Mouse (Mus musculus): ENCODE results near the gene Irf9. TPM values are rescaled to one million over a fixed set of nuclear protein-coding genes. Genes with fewer than 3 reads are reported as not detected.
A peak's percentile ranks its signal among the peaks of the same experiment; 100 is the strongest.

Irf9 gene
- polyA plus RNA-seq, 1 experiment from 2014 or later, result 24.2 TPM

- H3K27me3 ChIP-seq, result no peaks in the 10 kb centered on the region
- CTCF ChIA-PET, result interaction anchor here (0.6 kb wide), 1 partner anchor 19 kb away, joined by 3 read pairs; no protein-coding TSS in a partner anchor
- ATAC-seq (peak; percentile 87), DNase-seq (ENCODE audit: low read depth, low spot score) (no peak)
- in situ Hi-C loops (cut with MboI; ENCODE audit: low pct_unique_long_range_greater_than_20kb), result no loop called here
- TF ChIP-seq CTCF (IDR thresholded peaks at IDR 0.05), result no peak
- POLR2A ChIA-PET, result no interaction called here
Measured at GRCm38 (mm10) chr14:55643060-55643907, 39.9 kb downstream of the Irf9 start, which contains the start of gene Tm9sf1. Tm9sf1 (minus strand) TSS chr14:55643806.

- CTCF ChIA-PET, result interaction anchor here (0.6 to 3.0 kb wide), 2 partner anchors 9 to 16 kb away, joined by 3 to 15 read pairs; partner anchors contain the start of genes Ipo4 and Mdp1
- no peak for DNase-seq (ENCODE audit: low read depth, low spot score)
- no peak for TF ChIP-seq CTCF (IDR thresholded peaks at IDR 0.05)
- H3K27me3 ChIP-seq, result no peaks in the 10 kb centered on the region
- in situ Hi-C loops (cut with MboI; ENCODE audit: low pct_unique_long_range_greater_than_20kb), result no loop called here
- ATAC-seq, result no peak
- POLR2A ChIA-PET, result interaction anchor here (0.7 kb wide), 1 partner anchor 9 kb away, joined by 3 read pairs; no protein-coding TSS in a partner anchor
Measured at GRCm38 (mm10) chr14:55644261-55644888, 41.0 kb downstream of the Irf9 start.

- in situ Hi-C loops (cut with MboI; ENCODE audit: low pct_unique_long_range_greater_than_20kb), result no loop called here
- ChIA-PET CTCF (interaction anchor here (1.1 kb wide), 1 partner anchor 21 kb away, joined by 5 read pairs; no protein-coding TSS in a partner anchor), POLR2A (interaction anchor here (0.9 kb wide), 1 partner anchor 8 kb away, joined by 4 read pairs; no protein-coding TSS in a partner anchor)
- no peak for ATAC-seq
- no peaks in the 10 kb centered on the region for H3K27me3 ChIP-seq
- no peak for TF ChIP-seq CTCF (IDR thresholded peaks at IDR 0.05)
- no peak for DNase-seq (ENCODE audit: low read depth, low spot score)
Measured at GRCm38 (mm10) chr14:55649884-55650283, 46.5 kb downstream of the Irf9 start, which contains the start of gene Tssk4. Tssk4 (plus strand) TSS chr14:55650184.

- in situ Hi-C loops (cut with MboI; ENCODE audit: low pct_unique_long_range_greater_than_20kb), result no loop called here
- H3K27me3 ChIP-seq, result no peaks in the 10 kb centered on the region
- ATAC-seq, result no peak
- TF ChIP-seq CTCF (IDR thresholded peaks at IDR 0.05), result no peak
- ChIA-PET CTCF (interaction anchor here (1.5 kb wide), 1 partner anchor 8 kb away, joined by 5 read pairs; the partner anchor contains the start of gene Mdp1), POLR2A (no interaction called here)
- no peak for DNase-seq (ENCODE audit: low read depth, low spot score)
Measured at GRCm38 (mm10) chr14:55651528-55651927, 48.2 kb downstream of the Irf9 start.

- DNase-seq (ENCODE audit: low read depth, low spot score), result no peak
- H3K27me3 ChIP-seq, result no peaks in the 10 kb centered on the region
- ATAC-seq, result no peak
- CTCF ChIA-PET, result interaction anchor here (1.3 kb wide), 1 partner anchor 10 kb away, joined by 3 read pairs; no protein-coding TSS in a partner anchor
- POLR2A ChIA-PET, result no interaction called here
- in situ Hi-C loops (cut with MboI; ENCODE audit: low pct_unique_long_range_greater_than_20kb), result no loop called here
- TF ChIP-seq CTCF (IDR thresholded peaks at IDR 0.05), result no peak
Measured at GRCm38 (mm10) chr14:55656935-55657334, 53.6 kb downstream of the Irf9 start.

- ChIA-PET POLR2A (interaction anchor here (0.6 to 1.2 kb wide), 2 partner anchors 8 to 18 kb away, joined by 3 to 4 read pairs; partner anchors contain the start of gene Tssk4), CTCF (no interaction called here)
- DNase-seq (ENCODE audit: low read depth, low spot score) (no peak), ATAC-seq (no peak)
- no peaks in the 10 kb centered on the region for H3K27me3 ChIP-seq
- in situ Hi-C loops (cut with MboI; ENCODE audit: low pct_unique_long_range_greater_than_20kb), result no loop called here
- TF ChIP-seq CTCF (IDR thresholded peaks at IDR 0.05), result no peak
Measured at GRCm38 (mm10) chr14:55658011-55658410, 54.6 kb downstream of the Irf9 start.

Other genes starting within 250 kb of the Irf9 start
- gene Dhrs4, start 124.8 kb upstream of the Irf9 start, polyA plus RNA-seq (2021), result 71.3 TPM
- 2.6 TPM for gene Carmil3, start 112.9 kb upstream of the Irf9 start, polyA plus RNA-seq (2021)
- not detected for gene Cpne6, start 93.1 kb upstream of the Irf9 start, polyA plus RNA-seq (2021)
- not detected for gene Nrl, start 78.6 kb upstream of the Irf9 start, polyA plus RNA-seq (2021)
- 109 TPM for gene Pck2, start 63.3 kb upstream of the Irf9 start, polyA plus RNA-seq (2021)
- 71.7 TPM for gene Dcaf11, start 43.6 kb upstream of the Irf9 start, polyA plus RNA-seq (2021)
- 4.7 TPM for gene A730061H03Rik, start 43.2 kb upstream of the Irf9 start, polyA plus RNA-seq (2021)
- not detected for gene Fitm1, start 28.0 kb upstream of the Irf9 start, polyA plus RNA-seq (2021)
- gene Psme1, start 25.4 kb upstream of the Irf9 start, polyA plus RNA-seq (2021), result 243 TPM
- 7.3 TPM for gene Emc9, start 18.3 kb upstream of the Irf9 start, polyA plus RNA-seq (2021)
- gene Psme2, start 12.5 kb upstream of the Irf9 start, polyA plus RNA-seq (2021), result 177 TPM
- 28.0 TPM for gene Rnf31, start 11.9 kb upstream of the Irf9 start, polyA plus RNA-seq (2021)
- not detected for gene Rec8, start 14.5 kb downstream of the Irf9 start, polyA plus RNA-seq (2021)
- gene Ipo4, start 32.4 kb downstream of the Irf9 start, polyA plus RNA-seq (2021), result 116 TPM
- 1.5 TPM for gene Gm49378, start 34.3 kb downstream of the Irf9 start, polyA plus RNA-seq (2021)
- gene Tm9sf1, start 40.2 kb downstream of the Irf9 start, polyA plus RNA-seq (2021), result 109 TPM
- 0.42 TPM for gene Tssk4, start 46.6 kb downstream of the Irf9 start, polyA plus RNA-seq (2021)
- gene Mdp1, start 56.9 kb downstream of the Irf9 start, polyA plus RNA-seq (2021), result 29.7 TPM
- 35.9 TPM for gene Gmpr2, start 68.4 kb downstream of the Irf9 start, polyA plus RNA-seq (2021)
- 325 TPM for gene Nedd8, start 68.6 kb downstream of the Irf9 start, polyA plus RNA-seq (2021)
- 19.5 TPM for gene Tinf2, start 78.2 kb downstream of the Irf9 start, polyA plus RNA-seq (2021)
- 0.12 TPM for gene Tgm1, start 110.4 kb downstream of the Irf9 start, polyA plus RNA-seq (2021)
- 32.8 TPM for gene Rabggta, start 118.7 kb downstream of the Irf9 start, polyA plus RNA-seq (2021)
- gene Dhrs1, start 142.1 kb downstream of the Irf9 start, polyA plus RNA-seq (2021), result 87.3 TPM
- gene Nop9, start 142.1 kb downstream of the Irf9 start, polyA plus RNA-seq (2021), result 25.5 TPM
- gene Cideb, start 154.9 kb downstream of the Irf9 start, polyA plus RNA-seq (2021), result 1.9 TPM
- not detected for gene Ltb4r2, start 157.9 kb downstream of the Irf9 start, polyA plus RNA-seq (2021)
- not detected for gene Ltb4r1, start 162.4 kb downstream of the Irf9 start, polyA plus RNA-seq (2021)
- gene Adcy4, start 180.5 kb downstream of the Irf9 start, polyA plus RNA-seq (2021), result not detected
- 0.12 TPM for gene Ripk3, start 185.3 kb downstream of the Irf9 start, polyA plus RNA-seq (2021)
- gene Nfatc4, start 219.6 kb downstream of the Irf9 start, polyA plus RNA-seq (2021), result 3.9 TPM

All from Patski (cell line).